Mouse (Mus musculus) adrenal gland (tissue): ENCODE measurements at regions not wholly inside any gene's neighbourhood (a gene's known extent, or its start where the extent isn't known, plus 50 kb on each side); places are given as distances from the start of the nearest gene placed in this dataset.

Experiments
- intact Hi-C: fragments of 180-260 bp; cut with DNase I; formaldehyde crosslinking; loops from one replicate; pipeline ENCODE4 v1.15.1; 2025
- microRNA-seq, 2 experiments: library from miRNA; unstranded; fragments of <30 nt; microRNA quantifications; one replicate each; pipeline ENCODE4; 2019

- intact Hi-C loops = loop anchor here (10.0 kb wide), 1 partner anchor 445 kb away; no protein-coding TSS in a partner anchor
Observed at GRCm38 (mm10) chr1:136779384-136779783, 154.7 kb downstream of the Zfp281 start.

GRCm38 (mm10) chr1:136781561-136782025 is 156.9 kb downstream of the Zfp281 start:
- intact Hi-C loops = no loop called here

GRCm38 (mm10) chr1:136782261-136782660 is 157.6 kb downstream of the Zfp281 start:
- intact Hi-C loops = no loop called here

DNA sequence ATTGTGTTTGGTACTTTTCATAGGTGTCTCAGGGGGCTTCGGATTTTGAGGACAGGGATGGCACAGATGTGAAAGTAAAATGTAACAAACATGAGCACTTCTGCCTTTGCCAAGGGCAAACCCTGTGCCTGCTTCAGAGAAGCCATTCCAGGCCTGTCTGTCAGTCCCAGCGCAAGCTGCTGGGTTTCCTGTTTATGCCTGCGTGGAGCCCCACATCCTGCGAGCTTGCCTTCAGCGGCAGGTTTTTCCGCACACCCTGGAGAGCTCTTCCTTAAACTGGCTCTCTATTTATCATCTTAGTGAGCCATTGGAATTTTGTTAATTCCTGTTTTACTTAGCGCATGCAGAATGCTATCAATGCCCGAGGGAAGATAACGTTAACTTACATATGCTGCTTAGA is 159.5 kb downstream of the Zfp281 start:
- intact Hi-C loops = no loop called here

DNA sequence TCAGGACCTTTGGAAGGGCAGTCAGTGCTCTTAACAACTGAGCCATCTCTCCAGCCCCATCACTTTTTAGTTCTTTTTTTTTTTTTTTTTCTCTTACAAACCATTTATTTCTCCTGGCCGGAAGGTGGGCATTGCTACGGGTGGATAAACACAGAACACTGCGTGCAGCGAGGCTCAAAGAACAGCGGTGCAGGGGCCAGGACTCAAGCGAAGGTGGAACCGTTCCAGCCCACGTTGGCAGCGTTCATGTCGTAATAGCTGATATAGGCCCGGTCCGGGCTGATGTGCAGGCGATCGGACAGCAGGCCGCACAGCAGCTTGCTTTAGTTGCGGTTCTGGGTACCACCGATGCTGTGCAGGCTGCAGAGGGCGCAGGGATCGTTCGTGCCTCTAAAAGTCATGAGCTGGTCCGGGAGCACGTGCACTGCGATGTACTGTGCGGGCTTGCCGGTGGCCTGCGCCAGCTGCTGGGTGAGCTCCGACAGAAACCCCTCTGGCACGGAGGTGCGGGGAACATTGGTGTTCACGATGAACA is 164.3 kb downstream of the Zfp281 start:
- intact Hi-C loops = no loop called here

DNA sequence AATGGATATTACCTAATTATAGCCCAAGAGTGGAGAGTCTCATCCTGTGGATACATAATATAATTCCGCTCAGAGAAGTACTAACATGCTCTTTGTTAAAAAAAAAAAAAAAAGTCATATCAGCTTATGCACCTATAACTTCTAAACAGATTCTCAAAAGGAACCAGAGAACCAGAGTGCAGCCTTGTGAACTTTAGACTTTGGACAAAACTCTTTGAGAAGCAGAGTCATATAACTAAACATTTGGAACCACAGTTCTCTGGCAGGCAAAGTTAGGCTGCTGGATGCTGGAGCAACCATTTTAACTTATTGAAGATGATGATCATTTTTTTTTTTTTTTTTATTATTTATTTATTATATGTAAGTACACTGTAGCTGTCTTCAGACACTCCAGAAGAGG is 166.9 kb downstream of the Zfp281 start:
- intact Hi-C loops = no loop called here

Small RNAs in the stretch of these regions (microRNA-seq; reads per million reads assigned to microRNA genes)
- gene Gm22132 = 0 reads per million in 2 experiments
